Mouse (Mus musculus): ENCODE data around the gene Hoxa11. TPM values are rescaled to one million over a fixed set of nuclear protein-coding genes. Genes with fewer than 3 reads are reported as not detected.

Gene Hoxa11
- polyA plus RNA-seq, 1 experiment from 2014 or later = 55.0 TPM

DNA sequence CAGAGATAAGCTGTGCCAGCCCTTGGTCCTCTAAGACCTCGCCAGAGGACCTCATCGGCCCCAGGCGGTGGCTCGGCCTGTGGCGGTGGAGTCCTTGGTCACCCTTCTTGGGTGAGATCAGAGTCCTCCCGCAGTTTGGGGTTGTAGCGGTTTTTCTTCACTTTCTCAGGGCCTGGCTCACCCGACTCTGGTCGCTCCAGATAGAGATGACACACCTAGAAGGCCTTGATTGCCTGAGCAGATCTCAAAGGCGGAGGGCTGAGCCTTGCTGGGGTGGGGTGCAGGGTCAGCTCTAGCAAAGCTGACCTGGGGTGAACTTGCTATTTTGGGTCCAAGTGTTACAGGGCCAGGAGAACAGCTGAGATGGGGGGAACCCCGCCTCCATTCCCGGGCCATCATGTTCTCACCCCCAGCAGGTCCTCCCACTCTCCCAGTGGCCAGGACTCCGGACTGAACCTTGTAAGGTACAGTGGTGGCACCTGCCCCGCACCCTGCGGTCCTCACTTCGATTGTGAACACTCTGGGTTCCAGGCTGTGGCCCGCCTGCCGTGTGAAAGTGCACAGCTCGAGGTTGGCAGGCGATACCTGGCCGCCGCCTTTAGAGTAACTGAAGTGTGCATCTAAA is 28.2 kb upstream of the Hoxa11 start:
- no peak; the same call in 1 of the 2 replicates for ATAC-seq (ENCODE audit: low FRiP score, low read depth)
- no peaks in the 10 kb centered on the region for H3K36me3 ChIP-seq
- H3K9me3 ChIP-seq = no peaks in the 10 kb centered on the region; the same call in 1 of the 2 replicates
- H3K27me3 ChIP-seq = peaks cover 87% of the 10 kb centered on the region
- peak overlapping the region; percentile 26 for H3K4me3 ChIP-seq
- no peak overlapping the region for H3K27ac ChIP-seq
- H3K9ac ChIP-seq = peak overlapping the region; percentile 59
- peaks cover 59% of the 10 kb centered on the region for H3K4me1 ChIP-seq
- peak overlapping the region; percentile 56 for H3K4me2 ChIP-seq (replicated peaks)
- WGBS = 12% methylated on average over 22 of the region's 22 CpGs

DNA sequence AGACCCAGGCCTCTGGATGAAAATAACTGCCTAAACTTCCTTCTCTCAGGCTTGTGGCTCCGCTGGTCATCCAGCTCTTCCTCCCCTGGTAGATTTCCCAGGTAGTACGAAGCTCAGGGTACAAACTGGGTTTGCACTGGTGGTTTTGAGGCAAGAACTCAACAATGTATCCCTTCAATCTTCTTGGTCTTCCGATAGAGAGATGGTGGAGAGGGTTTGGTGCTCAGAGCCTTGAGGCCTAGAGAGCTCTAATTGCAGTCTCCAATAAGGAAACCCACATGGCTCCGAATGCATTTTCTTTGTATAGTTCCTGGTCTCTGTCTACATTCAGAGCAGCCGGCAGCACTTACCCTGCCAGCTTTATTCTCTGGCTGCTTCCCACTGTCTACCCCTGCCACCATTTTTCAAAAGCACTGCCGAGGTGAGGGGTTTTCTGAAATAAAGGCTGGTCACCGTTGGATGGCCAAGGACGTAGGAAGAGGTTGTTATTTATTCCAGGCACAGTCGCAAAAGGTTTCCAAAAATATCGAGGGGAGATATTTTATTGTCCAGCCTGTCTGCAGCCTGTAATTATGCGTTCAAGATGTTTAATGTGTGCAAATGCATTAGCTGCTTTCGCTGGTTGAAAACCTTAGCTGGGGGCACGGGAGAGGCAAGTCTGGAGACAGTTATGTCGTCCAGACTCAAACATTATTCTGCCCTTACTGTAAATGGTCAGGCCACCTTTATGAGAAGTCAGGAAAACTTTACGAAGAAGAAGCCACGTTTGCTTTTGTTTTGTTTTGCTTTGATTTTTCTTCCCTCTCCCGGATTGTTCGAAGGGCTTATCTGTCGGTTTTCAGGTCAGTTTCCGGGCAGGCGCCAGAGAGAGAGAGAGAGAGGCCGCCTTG is 27.4 kb upstream of the Hoxa11 start:
- Histone ChIP-seq H3K9ac (peak overlapping the region; percentile 59; the same call in 1 of the 2 replicates), H3K4me3 (peak overlapping the region; percentile 26), H3K27ac (no peak overlapping the region), H3K9me3 (no peaks in the 10 kb centered on the region), H3K4me2 (replicated peaks) (peak overlapping the region; percentile 56), H3K27me3 (peaks cover 94% of the 10 kb centered on the region), H3K4me1 (peaks cover 67% of the 10 kb centered on the region), H3K36me3 (no peaks in the 10 kb centered on the region)
- ATAC-seq (ENCODE audit: low FRiP score, low read depth) = no peak
- 17% methylated on average over 21 of the region's 22 CpGs for WGBS

DNA sequence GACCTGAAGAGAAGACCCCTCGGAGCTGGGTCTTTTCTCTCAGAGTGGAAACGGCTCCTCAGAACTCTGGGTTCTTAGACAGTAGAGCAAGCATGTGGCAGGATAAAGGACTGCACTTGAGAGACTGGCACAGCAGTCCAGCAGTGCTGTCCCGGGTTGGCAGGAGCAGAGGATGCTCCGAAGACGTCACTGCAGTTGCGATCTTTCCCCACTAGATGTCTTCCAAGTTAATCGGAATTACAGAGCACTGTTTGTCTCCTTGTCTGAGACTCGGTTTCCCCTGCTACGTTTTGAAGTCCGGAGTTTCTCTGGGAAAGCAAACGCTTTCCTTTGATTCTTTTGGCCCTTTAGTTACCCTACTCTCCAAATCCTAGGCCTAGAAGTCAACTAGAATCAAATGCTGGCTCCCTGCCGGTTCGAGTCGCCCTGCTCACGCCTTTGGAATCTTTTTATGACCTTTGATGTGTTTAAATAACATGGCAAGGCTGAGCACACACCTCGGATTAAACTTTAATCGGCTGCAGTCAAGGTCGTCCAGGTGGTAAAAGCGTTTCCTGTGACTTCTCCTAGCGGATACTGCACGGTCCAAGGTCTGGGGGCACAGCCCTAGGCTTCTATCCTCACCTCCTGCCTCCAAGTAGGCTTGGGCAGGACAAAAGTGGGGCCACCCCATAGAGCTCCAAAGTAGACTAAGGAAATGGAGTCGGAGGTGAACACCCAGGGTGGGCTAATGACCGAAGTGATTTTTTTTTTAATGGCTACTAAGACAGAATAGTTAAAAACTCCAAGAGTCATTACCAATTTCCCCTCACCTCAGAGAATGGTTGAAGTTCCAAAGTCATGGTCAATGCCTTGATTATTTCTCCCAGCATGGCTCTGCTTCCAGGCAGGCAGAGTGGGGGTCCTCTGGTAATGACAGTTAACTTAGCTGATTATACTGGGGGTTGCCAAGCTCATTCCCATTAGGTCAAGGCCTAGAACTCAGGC is 25.2 kb upstream of the Hoxa11 start:
- Histone ChIP-seq H3K4me1 (peaks cover 67% of the 10 kb centered on the region), H3K27ac (no peak overlapping the region), H3K4me2 (replicated peaks) (peak overlapping the region; percentile 45), H3K36me3 (no peaks in the 10 kb centered on the region), H3K4me3 (no peak overlapping the region), H3K27me3 (peaks cover 78% of the 10 kb centered on the region), H3K9ac (no peak overlapping the region), H3K9me3 (no peaks in the 10 kb centered on the region)
- ATAC-seq (ENCODE audit: low FRiP score, low read depth) = peak; percentile 10; the same call in 1 of the 2 replicates
- 4% methylated on average over 23 of the region's 23 CpGs for WGBS

DNA sequence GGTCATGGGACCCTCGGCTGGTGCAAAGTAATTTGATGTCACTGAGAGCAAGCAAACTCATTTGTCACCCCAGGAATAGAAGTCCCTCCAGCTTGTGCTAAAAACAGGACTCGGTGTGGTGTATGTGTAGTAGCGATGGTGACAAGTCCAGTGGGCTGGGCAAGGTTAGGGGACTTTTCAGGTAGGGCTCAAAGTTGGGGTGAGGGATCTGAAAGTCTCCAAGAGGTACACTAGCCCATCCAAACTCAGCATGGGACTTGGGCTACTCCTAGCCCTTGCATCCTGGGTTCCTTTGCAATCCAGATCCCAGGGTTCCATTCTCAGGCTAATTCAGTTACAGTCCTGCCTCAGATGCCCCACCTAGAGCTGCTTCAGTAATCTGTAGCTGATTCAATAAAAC is 23.1 kb upstream of the Hoxa11 start:
- H3K9ac ChIP-seq = 0 out of 2 replicates have a peak overlapping the region, but pooled peaks have one; percentile 48
- no peaks in the 10 kb centered on the region for H3K9me3 ChIP-seq
- H3K27me3 ChIP-seq = peaks cover 66% of the 10 kb centered on the region
- no peak overlapping the region for H3K4me3 ChIP-seq
- H3K4me1 ChIP-seq = peaks cover 56% of the 10 kb centered on the region
- H3K27ac ChIP-seq = no peak overlapping the region
- H3K4me2 ChIP-seq (replicated peaks) = peak overlapping the region; percentile 52
- no peak for ATAC-seq (ENCODE audit: low FRiP score, low read depth)
- WGBS = 22% methylated on average over 3 of the region's 3 CpGs
- H3K36me3 ChIP-seq = no peaks in the 10 kb centered on the region

DNA sequence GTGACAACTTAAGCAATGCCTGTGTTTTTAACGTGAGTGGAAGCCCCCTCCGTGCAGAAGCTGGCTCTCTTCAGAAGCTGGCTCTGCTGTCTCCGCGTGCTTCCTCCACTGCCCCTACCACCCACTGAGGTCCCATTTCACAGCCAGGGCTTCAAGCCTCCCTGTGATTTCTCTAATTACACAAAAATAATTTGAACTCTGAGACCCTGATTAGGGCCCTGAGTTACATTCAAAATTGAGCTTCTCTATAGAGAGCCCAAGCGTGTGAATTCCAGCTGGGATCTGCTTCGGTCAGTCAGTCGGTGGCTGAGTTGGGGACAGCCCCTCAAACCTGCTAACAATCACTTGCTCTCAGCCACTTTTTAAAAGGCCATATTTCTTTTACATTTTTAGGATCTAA is 22.7 kb upstream of the Hoxa11 start:
- peak overlapping the region; percentile 52 for H3K4me2 ChIP-seq (replicated peaks)
- no peaks in the 10 kb centered on the region for H3K36me3 ChIP-seq
- H3K4me3 ChIP-seq = peak overlapping the region; percentile 16
- no peak for ATAC-seq (ENCODE audit: low FRiP score, low read depth)
- 20% methylated on average over 7 of the region's 7 CpGs for WGBS
- H3K9me3 ChIP-seq = no peaks in the 10 kb centered on the region
- H3K9ac ChIP-seq = peak overlapping the region; percentile 48; the same call in 1 of the 2 replicates
- peaks cover 62% of the 10 kb centered on the region for H3K27me3 ChIP-seq
- H3K4me1 ChIP-seq = peaks cover 52% of the 10 kb centered on the region
- no peak overlapping the region for H3K27ac ChIP-seq

DNA sequence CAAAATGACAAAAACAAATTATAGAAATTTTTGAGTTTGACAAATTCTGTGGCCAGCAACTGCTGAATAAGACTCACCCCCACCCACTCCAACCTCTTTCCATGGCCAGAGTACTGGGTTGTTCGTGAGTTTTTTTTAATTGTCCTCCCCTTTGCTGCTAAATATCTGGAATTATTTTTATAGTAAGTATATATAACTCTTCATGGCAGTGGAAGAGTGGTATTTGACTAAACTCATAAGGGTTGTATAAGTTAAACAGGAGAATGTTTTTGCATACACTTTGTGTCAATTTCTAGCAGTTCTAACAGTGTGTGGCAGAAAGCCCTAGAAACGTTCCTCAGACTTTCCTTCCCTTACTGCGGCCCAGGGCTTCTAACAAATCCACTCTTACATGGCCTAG is 22.1 kb upstream of the Hoxa11 start:
- H3K4me1 ChIP-seq = peaks cover 46% of the 10 kb centered on the region
- peak overlapping the region; percentile 52 for H3K4me2 ChIP-seq (replicated peaks)
- H3K4me3 ChIP-seq = peak overlapping the region; percentile 16
- H3K9me3 ChIP-seq = no peaks in the 10 kb centered on the region
- 5% methylated on average over 3 of the region's 3 CpGs for WGBS
- H3K9ac ChIP-seq = peak overlapping the region; percentile 48; the same call in 1 of the 2 replicates
- peaks cover 57% of the 10 kb centered on the region for H3K27me3 ChIP-seq
- H3K36me3 ChIP-seq = no peaks in the 10 kb centered on the region
- peak overlapping the region; percentile 15; the same call in 1 of the 2 replicates for H3K27ac ChIP-seq
- ATAC-seq (ENCODE audit: low FRiP score, low read depth) = no peak

DNA sequence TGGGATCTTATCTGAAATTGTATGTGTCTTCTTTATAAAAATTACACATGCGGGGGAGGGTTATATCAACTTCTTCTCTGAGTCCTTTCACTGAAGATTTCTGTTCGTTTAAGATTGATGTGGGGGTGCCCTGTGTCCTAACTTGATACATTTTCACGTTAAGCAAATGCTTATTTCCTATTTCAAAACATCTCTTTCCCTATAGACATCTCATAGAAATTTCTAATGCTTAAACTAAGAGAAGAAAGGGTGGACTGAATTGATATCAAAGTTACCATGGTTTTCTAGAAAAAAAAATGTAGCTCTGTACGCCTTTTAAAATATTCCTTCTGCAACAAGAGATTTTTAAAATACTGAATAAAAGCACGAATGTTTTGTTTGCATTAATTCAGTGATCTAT is 21.6 kb upstream of the Hoxa11 start:
- peak overlapping the region; percentile 95; the same call in 1 of the 2 replicates for H3K4me3 ChIP-seq
- H3K4me2 ChIP-seq (replicated peaks) = peak overlapping the region; percentile 69
- ATAC-seq (ENCODE audit: low FRiP score, low read depth) = no peak
- H3K27me3 ChIP-seq = peaks cover 54% of the 10 kb centered on the region
- 25% methylated on average over 5 of the region's 5 CpGs for WGBS
- H3K4me1 ChIP-seq = peaks cover 49% of the 10 kb centered on the region
- no peak overlapping the region for H3K27ac ChIP-seq
- H3K9ac ChIP-seq = peak overlapping the region; percentile 100; the same call in 1 of the 2 replicates
- H3K9me3 ChIP-seq = no peaks in the 10 kb centered on the region
- H3K36me3 ChIP-seq = no peaks in the 10 kb centered on the region

DNA sequence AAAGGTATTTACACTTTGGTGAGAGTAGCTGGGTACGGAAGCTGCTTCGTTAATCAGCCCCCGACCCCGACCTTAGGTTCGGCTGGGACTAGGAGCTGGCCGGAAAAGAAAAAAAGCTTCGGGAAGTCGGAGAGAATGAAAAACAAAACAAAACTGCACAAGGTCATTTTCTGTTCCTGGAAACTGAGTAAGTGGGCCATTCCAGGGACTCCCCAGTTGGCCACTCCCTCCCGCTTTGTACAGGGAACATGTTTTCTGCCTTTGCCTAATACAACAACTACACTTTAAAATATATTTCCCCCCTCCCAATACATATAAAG is 21.0 kb upstream of the Hoxa11 start:
- Histone ChIP-seq H3K27me3 (peaks cover 56% of the 10 kb centered on the region), H3K36me3 (no peaks in the 10 kb centered on the region), H3K27ac (peak overlapping the region; percentile 97), H3K4me3 (peak overlapping the region; percentile 95), H3K9me3 (no peaks in the 10 kb centered on the region), H3K9ac (peak overlapping the region; percentile 100), H3K4me1 (peaks cover 55% of the 10 kb centered on the region), H3K4me2 (replicated peaks) (peak overlapping the region; percentile 69)
- WGBS = 3% methylated on average over 9 of the region's 9 CpGs
- ATAC-seq (ENCODE audit: low FRiP score, low read depth) = no peak

DNA sequence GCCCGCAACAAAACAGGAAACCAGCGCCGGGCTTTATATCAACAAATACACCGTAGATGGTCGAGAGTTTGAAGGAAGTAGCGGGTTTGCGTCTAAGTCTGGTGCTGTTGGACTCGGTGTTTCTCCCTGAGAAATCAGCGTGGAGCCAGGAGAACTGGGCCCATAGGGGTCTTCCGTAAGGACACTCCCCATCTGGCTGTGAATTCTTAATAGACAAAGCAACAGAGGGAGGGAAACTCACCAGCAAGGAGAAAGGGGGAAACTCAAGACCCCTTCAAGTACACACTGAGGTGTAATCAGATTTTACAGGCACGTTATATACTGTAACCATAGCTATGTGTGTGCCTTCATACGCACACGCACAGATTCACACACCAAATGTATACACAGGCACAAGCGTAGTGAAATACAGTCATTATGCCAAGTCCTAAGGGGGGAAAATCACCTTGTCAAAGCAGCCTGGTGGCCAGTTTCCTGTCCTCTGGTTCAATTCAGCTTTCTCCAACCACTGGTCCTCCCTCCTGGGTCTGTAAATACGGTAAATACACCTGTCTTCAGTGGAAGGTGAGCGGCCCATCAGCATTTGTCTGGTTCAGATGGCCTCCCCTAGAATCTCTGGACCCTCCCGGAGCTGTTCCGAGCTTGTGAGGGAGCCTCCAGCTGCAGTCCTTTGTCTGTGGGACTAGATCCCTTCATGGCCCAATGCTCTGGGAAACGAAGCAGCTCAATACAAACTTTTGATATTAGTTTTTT is 20.5 kb upstream of the Hoxa11 start:
- peak overlapping the region; percentile 69 for H3K4me2 ChIP-seq (replicated peaks)
- H3K9ac ChIP-seq = peak overlapping the region; percentile 100
- WGBS = 2% methylated on average over 19 of the region's 19 CpGs
- peaks cover 54% of the 10 kb centered on the region for H3K27me3 ChIP-seq
- peaks cover 56% of the 10 kb centered on the region for H3K4me1 ChIP-seq
- no peaks in the 10 kb centered on the region for H3K9me3 ChIP-seq
- no peaks in the 10 kb centered on the region for H3K36me3 ChIP-seq
- peak overlapping the region; percentile 95 for H3K4me3 ChIP-seq
- peak overlapping the region; percentile 97 for H3K27ac ChIP-seq
- 0 out of 2 replicates have a peak, but pooled peaks have one; percentile 2 for ATAC-seq (ENCODE audit: low FRiP score, low read depth)

DNA sequence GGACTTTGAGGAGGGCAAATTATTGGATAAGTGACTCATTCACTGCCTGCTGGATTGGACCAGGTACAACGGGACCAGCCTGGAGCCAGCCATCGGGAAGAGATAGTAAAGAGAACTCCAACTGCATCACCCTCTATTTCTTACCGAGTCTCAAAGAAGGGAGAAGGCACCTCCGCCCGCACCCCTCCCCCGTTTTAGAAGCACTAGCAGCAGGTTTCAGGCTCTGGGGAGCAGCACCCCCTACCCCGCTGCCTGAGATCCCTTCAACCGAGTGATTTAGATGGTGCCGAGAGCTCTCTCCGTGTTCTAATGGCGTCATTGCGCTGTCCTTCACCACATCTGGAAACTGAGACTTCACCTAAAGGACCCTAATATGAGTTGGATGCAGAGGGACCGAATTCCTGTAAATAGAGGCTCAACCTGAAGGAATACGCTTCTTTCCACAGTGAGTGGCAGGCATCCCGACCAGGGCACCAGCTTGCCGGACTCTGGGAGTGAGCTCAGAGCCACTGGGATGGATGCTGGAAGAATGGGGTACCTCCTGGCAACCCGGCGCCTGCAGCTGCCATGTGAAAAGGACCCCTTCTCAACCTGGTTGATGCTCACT is 19.8 kb upstream of the Hoxa11 start:
- peaks cover 49% of the 10 kb centered on the region for H3K27me3 ChIP-seq
- H3K36me3 ChIP-seq = no peaks in the 10 kb centered on the region
- H3K4me2 ChIP-seq (replicated peaks) = peak overlapping the region; percentile 69
- peak overlapping the region; percentile 95 for H3K4me3 ChIP-seq
- WGBS = 1% methylated on average over 18 of the region's 18 CpGs
- peak overlapping the region; percentile 100 for H3K9ac ChIP-seq
- ATAC-seq (ENCODE audit: low FRiP score, low read depth) = no peak
- H3K9me3 ChIP-seq = no peaks in the 10 kb centered on the region
- peak overlapping the region; percentile 97 for H3K27ac ChIP-seq
- peaks cover 50% of the 10 kb centered on the region for H3K4me1 ChIP-seq

All from limb, embryonic 13.5 days (tissue).